Mouse (Mus musculus): ENCODE data around the gene Gabrg3. TPM values are rescaled to one million over a fixed set of nuclear protein-coding genes. Genes with fewer than 3 reads are reported as not detected.
"Not testable (repeated sequence)": the region's sequence is repeated elsewhere in the genome, so short reads cannot be mapped to it uniquely, and the experiment has no call there.

Gabrg3 gene
- polyA plus RNA-seq, 1 experiment from 2014 or later: 0.20 TPM

DNA sequence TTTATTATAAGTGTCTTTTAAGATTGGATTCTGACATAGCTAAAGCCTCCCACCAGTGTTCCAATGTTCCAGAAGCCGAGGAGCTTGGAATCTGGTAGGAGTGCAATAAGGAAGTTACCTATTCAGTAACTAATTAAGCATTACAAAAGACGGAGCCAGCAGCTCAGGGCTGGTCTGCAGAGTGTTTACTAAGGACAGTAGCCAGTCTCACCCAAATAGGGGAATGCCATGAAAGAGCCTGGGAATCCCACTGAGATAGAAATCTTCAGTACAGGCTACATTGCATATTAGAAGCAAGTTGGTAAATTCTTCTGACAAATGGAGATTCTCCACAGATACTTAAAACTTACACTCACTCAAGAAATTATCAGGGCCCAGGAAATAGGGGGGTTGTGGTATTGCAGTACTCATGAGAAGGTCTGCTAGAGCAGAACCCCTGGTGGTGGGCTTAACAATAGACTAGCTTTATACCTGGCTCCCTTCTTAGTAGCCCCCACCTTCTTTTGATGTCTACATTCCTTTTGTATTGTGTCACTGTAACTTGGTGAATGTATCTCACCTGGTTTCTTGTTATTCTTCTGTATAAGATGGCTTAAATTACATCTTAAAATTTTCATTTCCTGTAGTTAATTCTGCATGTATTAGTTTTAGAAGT lies 211.0 kb downstream of the Gabrg3 start:
- H3K36me3 ChIP-seq; H3K9me3 ChIP-seq (replicated peaks); H3K27me3 ChIP-seq (replicated peaks); H3K27ac ChIP-seq (ENCODE audit: poor library complexity, severe bottlenecking); H3K9ac ChIP-seq; H3K4me2 ChIP-seq; H3K4me3 ChIP-seq; H3K4me1 ChIP-seq (replicated peaks); ATAC-seq (ENCODE audit: insufficient number of reproducible peaks, low FRiP score): not testable (repeated sequence)
- WGBS: 60% methylated on average over 2 of the region's 2 CpGs

DNA sequence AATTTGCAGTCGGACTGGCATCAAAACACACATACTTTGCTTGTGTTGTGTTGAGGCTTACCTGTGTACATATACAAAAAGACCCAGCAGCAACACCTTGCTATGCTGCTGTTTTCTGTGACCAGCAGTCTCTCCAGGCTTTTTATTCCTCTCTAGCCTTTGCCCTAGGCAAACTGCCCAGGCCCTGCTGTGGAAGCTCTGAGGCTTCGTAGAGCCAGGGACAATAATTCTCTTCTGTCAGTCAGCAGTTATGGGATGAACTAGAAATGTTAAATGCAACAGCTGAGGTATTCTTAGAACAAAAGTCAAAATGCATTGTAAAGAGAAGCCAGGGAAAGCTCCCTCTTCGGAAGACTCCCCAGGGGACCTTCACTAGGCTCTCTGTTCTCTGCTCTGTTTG lies 220.1 kb downstream of the Gabrg3 start:
- no peak for ATAC-seq (ENCODE audit: insufficient number of reproducible peaks, low FRiP score)
- Histone ChIP-seq H3K27ac (ENCODE audit: poor library complexity, severe bottlenecking) (no peak overlapping the region), H3K9ac (no peak overlapping the region), H3K4me2 (no peak overlapping the region), H3K9me3 (replicated peaks) (no peaks in the 10 kb centered on the region), H3K4me3 (no peak overlapping the region), H3K27me3 (replicated peaks) (no peaks in the 10 kb centered on the region), H3K4me1 (replicated peaks) (no peaks in the 10 kb centered on the region), H3K36me3 (no peaks in the 10 kb centered on the region)
- WGBS: 64% methylated on average over 3 of the region's 3 CpGs

DNA sequence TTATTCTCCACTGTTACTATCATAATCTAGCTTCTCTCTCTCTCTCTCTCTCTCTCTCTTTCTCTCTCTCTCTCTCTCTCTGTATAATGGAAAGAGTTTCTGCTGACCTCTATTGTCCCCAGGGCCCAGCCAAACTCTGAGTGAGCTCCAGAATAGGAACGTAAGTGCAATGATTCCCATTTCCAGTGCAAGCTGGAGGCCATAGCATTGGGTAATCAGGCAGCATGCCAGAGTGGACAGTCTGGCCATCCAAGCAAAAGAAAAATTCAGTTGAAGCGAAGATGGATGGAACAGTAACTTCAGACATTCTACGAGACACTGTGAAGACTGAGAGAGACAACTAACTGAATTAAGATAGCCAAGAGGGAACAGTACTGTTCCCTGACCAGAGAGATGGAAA lies 228.8 kb downstream of the Gabrg3 start:
- no peak overlapping the region for H3K4me2 ChIP-seq
- no peaks in the 10 kb centered on the region for H3K27me3 ChIP-seq (replicated peaks)
- no peaks in the 10 kb centered on the region for H3K4me1 ChIP-seq (replicated peaks)
- H3K9me3 ChIP-seq (replicated peaks): no peaks in the 10 kb centered on the region
- no peak overlapping the region for H3K4me3 ChIP-seq
- H3K27ac ChIP-seq (ENCODE audit: poor library complexity, severe bottlenecking): no peak overlapping the region
- H3K36me3 ChIP-seq: no peaks in the 10 kb centered on the region
- WGBS: 70% methylated on average over 3 of the region's 3 CpGs
- no peak overlapping the region for H3K9ac ChIP-seq
- no peak for ATAC-seq (ENCODE audit: insufficient number of reproducible peaks, low FRiP score)

DNA sequence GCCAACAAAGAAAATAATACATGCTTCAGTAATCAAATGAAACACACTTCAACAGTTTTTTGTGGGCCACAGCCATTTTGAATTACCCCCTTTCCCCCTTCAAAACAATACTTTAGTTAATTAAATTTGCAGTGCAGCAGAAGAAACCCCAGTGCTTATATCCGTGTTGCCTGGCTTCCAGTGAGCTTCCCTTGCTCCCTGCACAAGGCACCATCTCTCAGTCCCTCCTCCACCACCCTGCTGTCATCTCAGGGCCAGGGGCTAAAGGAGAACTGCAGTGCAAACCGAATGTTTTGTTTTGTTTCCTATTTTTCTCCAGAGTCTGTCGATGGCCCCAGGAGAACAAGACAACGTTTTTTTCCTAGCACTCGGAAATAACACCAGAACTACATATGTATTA lies 233.2 kb downstream of the Gabrg3 start:
- 51% methylated on average over 5 of the region's 5 CpGs for WGBS
- no peaks in the 10 kb centered on the region for H3K4me1 ChIP-seq (replicated peaks)
- H3K9ac ChIP-seq: no peak overlapping the region
- H3K36me3 ChIP-seq: no peaks in the 10 kb centered on the region
- no peaks in the 10 kb centered on the region for H3K27me3 ChIP-seq (replicated peaks)
- H3K4me2 ChIP-seq: no peak overlapping the region
- H3K4me3 ChIP-seq: no peak overlapping the region
- H3K27ac ChIP-seq (ENCODE audit: poor library complexity, severe bottlenecking): no peak overlapping the region
- ATAC-seq (ENCODE audit: insufficient number of reproducible peaks, low FRiP score): no peak
- H3K9me3 ChIP-seq (replicated peaks): no peaks in the 10 kb centered on the region

DNA sequence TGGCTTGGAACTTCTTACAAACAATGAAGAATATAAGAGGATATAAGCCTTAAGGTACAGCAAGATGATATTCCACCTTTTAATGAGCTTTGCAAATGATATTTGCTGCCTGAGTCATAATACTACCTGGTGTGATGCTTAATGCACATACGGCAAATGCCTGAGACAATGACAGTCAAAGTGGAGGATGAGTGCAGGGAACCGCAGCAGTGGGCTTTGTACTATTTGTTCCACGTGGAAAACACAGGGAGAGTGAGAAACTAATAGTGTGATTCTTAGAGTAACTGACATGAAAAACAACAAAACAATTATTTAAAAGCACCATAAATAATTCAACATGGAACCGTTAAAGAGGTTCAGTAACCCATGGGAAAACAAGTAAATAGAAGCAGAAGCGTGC lies 236.2 kb downstream of the Gabrg3 start:
- Histone ChIP-seq H3K4me2 (no peak overlapping the region), H3K36me3 (no peaks in the 10 kb centered on the region), H3K27ac (ENCODE audit: poor library complexity, severe bottlenecking) (no peak overlapping the region), H3K9me3 (replicated peaks) (no peaks in the 10 kb centered on the region), H3K4me1 (replicated peaks) (no peaks in the 10 kb centered on the region), H3K9ac (no peak overlapping the region), H3K27me3 (replicated peaks) (no peaks in the 10 kb centered on the region), H3K4me3 (no peak overlapping the region)
- WGBS: 74% methylated on average over 5 of the region's 5 CpGs
- ATAC-seq (ENCODE audit: insufficient number of reproducible peaks, low FRiP score): no peak

DNA sequence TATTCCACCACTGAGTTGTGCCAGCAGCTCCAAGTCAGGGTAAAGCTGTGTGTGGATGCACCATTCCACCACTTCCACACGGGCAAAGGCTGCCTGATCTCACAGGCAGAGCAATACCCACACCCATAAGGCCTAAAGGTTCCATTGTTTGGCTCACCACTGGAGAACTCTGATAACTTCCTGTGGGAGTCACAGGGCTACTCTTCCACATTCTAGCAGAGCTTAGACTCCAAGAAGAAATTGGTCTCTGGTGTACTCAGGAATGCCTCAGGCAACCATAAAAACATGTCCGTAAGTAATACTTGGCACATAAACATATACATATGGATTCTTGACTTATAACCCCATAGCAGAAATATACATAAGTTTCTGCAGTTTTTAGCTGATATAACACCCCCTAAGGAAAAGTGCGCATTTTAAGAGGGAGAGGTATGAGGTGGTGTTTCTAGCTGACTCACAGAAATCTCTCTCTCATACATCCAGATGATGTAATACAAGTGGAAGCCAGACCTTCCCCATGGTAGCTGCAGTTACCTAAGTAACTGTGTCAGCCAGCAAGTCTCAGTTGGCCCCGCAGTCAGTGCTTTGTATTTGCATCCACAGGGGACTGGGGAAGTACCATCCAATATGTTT lies 248.8 kb downstream of the Gabrg3 start:
- WGBS: 78% methylated on average over 4 of the region's 4 CpGs
- H3K4me1 ChIP-seq (replicated peaks): no peaks in the 10 kb centered on the region
- H3K4me2 ChIP-seq: no peak overlapping the region
- no peaks in the 10 kb centered on the region for H3K27me3 ChIP-seq (replicated peaks)
- no peak overlapping the region for H3K9ac ChIP-seq
- no peaks in the 10 kb centered on the region for H3K36me3 ChIP-seq
- H3K4me3 ChIP-seq: no peak overlapping the region
- H3K9me3 ChIP-seq (replicated peaks): 0 out of 2 replicates have a peak, but pooled peaks cover 3% of the 10 kb centered on the region
- no peak for ATAC-seq (ENCODE audit: insufficient number of reproducible peaks, low FRiP score)
- H3K27ac ChIP-seq (ENCODE audit: poor library complexity, severe bottlenecking): no peak overlapping the region

DNA sequence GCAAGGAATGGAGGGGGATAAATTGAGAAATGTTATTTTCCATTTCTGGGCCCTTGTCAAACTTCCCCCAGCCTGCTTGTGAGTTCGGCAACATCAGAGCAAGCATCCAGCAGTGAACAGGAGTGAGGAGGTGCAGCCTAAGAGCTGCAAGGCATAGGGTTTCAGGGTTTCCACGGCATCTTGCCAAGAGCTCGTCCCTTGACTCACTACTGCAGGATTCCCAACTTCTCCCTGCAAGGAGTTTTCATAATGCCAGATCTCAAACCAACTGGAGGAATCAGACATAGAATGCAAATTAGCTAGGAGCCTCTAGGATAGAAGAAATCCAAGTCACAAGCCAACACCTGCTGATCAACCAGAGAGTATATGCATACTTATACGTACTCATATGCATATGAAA lies 254.0 kb downstream of the Gabrg3 start:
- H3K27ac ChIP-seq (ENCODE audit: poor library complexity, severe bottlenecking): no peak overlapping the region
- H3K9me3 ChIP-seq (replicated peaks): 0 out of 2 replicates have a peak, but pooled peaks cover 2% of the 10 kb centered on the region
- no peak overlapping the region for H3K9ac ChIP-seq
- no peaks in the 10 kb centered on the region for H3K4me1 ChIP-seq (replicated peaks)
- no peak for ATAC-seq (ENCODE audit: insufficient number of reproducible peaks, low FRiP score)
- no peak overlapping the region for H3K4me2 ChIP-seq
- no peak overlapping the region for H3K4me3 ChIP-seq
- WGBS: 52% methylated on average over 4 of the region's 4 CpGs
- H3K27me3 ChIP-seq (replicated peaks): no peaks in the 10 kb centered on the region
- H3K36me3 ChIP-seq: no peaks in the 10 kb centered on the region

DNA sequence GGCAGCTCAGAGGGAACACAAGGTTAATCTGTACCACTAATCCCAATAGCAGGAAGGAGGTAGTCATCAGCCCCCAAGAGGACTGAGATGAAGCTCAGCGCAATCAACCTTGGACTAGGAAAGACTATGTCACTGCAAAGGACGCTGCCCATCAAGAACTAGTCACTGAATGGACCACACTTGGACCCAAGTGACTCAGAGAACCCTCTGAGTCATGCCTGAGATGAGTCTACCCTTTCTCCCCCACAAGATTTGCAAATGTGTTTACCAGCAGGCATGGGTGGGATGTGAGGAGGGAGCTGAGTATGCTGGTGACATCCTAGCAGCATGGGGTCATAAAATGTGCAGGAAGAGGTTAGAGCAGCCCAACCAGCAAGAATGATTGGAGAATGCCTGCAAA lies 254.5 kb downstream of the Gabrg3 start:
- no peak for ATAC-seq (ENCODE audit: insufficient number of reproducible peaks, low FRiP score)
- Histone ChIP-seq H3K4me2 (no peak overlapping the region), H3K27ac (ENCODE audit: poor library complexity, severe bottlenecking) (no peak overlapping the region), H3K36me3 (no peaks in the 10 kb centered on the region), H3K9me3 (replicated peaks) (0 out of 2 replicates have a peak, but pooled peaks cover 2% of the 10 kb centered on the region), H3K9ac (no peak overlapping the region), H3K4me1 (replicated peaks) (no peaks in the 10 kb centered on the region), H3K4me3 (no peak overlapping the region), H3K27me3 (replicated peaks) (no peaks in the 10 kb centered on the region)
- WGBS: 75% methylated on average over 2 of the region's 2 CpGs

DNA sequence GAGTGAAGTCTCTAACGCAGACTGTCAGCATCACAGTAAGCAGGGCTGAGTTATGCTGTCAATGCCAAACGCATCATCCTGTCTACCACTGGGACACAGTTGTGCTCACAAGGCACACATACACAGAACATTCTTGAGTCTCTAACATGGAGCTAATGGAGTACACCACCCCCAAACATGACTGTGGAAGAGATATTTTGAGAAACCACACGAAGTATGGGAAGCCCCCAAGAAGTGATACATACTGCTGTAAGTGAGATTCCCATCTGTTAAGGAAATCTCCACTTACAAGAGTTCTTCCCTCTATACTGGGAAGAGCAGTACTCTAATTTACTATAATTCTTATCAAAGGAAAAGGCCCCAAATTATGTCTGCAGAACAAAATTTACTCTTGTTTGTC lies 286.9 kb downstream of the Gabrg3 start:
- Histone ChIP-seq H3K27ac (ENCODE audit: poor library complexity, severe bottlenecking) (no peak overlapping the region), H3K36me3 (no peaks in the 10 kb centered on the region), H3K9ac (no peak overlapping the region), H3K4me3 (no peak overlapping the region), H3K4me1 (replicated peaks) (no peaks in the 10 kb centered on the region), H3K9me3 (replicated peaks) (no peaks in the 10 kb centered on the region), H3K4me2 (no peak overlapping the region), H3K27me3 (replicated peaks) (no peaks in the 10 kb centered on the region)
- no peak for ATAC-seq (ENCODE audit: insufficient number of reproducible peaks, low FRiP score)
- 63% methylated on average over 3 of the region's 3 CpGs for WGBS

DNA sequence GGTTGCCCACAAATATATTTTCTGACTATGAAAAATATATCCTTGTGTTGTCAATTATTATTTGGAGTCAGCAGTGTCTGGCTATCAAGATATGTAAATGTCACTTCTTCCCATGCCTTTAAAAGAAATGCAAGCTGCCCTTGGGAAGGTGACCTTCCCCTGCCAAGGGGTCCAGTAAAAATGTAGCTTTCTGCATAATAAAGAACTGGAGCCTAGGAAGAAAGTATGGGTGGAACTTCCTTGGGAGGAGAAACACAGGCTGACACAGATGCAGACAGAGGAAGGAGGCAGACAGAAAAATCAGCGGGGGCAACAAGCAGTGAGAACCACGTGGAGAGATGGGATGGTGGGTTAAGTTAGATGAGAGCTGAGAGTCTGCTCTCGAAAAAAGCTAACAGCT lies 304.9 kb downstream of the Gabrg3 start:
- H3K4me3 ChIP-seq: no peak overlapping the region
- no peaks in the 10 kb centered on the region for H3K27me3 ChIP-seq (replicated peaks)
- no peak overlapping the region for H3K4me2 ChIP-seq
- WGBS: 59% methylated on average over 3 of the region's 3 CpGs
- ATAC-seq (ENCODE audit: insufficient number of reproducible peaks, low FRiP score): no peak
- no peak overlapping the region for H3K27ac ChIP-seq (ENCODE audit: poor library complexity, severe bottlenecking)
- no peak overlapping the region for H3K9ac ChIP-seq
- H3K4me1 ChIP-seq (replicated peaks): no peaks in the 10 kb centered on the region
- no peaks in the 10 kb centered on the region; the same call in 1 of the 2 replicates for H3K9me3 ChIP-seq (replicated peaks)
- H3K36me3 ChIP-seq: no peaks in the 10 kb centered on the region

DNA sequence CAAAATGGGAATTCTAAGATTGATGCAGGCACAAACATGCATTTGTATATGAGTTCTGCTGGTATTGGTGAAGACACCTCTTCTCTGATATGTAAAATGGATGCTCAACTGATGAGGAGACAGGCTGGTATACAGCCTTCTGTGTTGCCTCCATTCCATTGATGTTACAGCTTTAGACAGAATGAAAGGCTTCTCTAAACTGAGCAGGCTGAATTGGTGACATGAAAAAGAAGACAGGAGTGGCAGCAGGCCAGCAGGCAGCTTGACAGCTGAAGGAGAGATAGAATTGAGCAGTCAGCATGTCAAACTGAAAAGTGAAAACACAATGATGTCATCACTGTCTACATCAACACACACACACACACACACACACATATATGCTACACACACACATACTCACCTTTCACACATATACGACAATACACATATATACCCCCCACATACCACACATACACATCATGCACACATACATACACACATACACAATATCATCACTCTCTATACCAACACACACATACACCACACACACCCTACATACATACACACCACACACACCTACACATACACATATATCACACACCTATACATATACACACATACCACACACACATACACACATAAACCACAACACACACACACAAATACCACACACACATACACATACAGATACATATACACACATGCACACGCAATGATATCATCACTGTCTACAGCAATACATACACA lies 315.4 kb downstream of the Gabrg3 start:
- Histone ChIP-seq H3K4me2 (no peak overlapping the region), H3K4me1 (replicated peaks) (no peaks in the 10 kb centered on the region), H3K27me3 (replicated peaks) (no peaks in the 10 kb centered on the region), H3K36me3 (no peaks in the 10 kb centered on the region), H3K9me3 (replicated peaks) (no peaks in the 10 kb centered on the region), H3K4me3 (no peak overlapping the region), H3K9ac (no peak overlapping the region), H3K27ac (ENCODE audit: poor library complexity, severe bottlenecking) (no peak overlapping the region)
- 80% methylated on average over 2 of the region's 2 CpGs for WGBS
- no peak for ATAC-seq (ENCODE audit: insufficient number of reproducible peaks, low FRiP score)
